9 mouse cellular contexts compared by ENCODE assay signal in genomic region chr7:113210441-113210840, GRCm38 (mm10). TPM values are rescaled to one million over a fixed set of nuclear protein-coding genes. Genes with fewer than 3 reads are reported as not detected.
A peak's percentile ranks its signal among the peaks of the same experiment; 100 is the strongest.
DNase-seq lines count a peak whose midpoint lies in the region.
"Had no signal": no experiment of that assay in that cellular context is flagged by ENCODE, and none has a peak within 500 bp of the region (broad histone marks: within the 10 kb centered on the region; RNA-seq: fewer than 3 reads in every experiment).

No protein-coding gene starts in this region.

- DNase-seq in lung, adult 18-20 months = peak; percentile 37 to 58
- no peak for DNase-seq in lung, postnatal 25 days (ENCODE audit: low spot score)
- DNase-seq in adrenal gland, adult 2 months = peak; percentile 87
- DNase-seq in cerebellum, postnatal 10 days = peak; percentile 79 to 84
- DNase-seq in skeletal muscle tissue, adult 2 months (ENCODE audit: low read depth, low spot score) = peak; percentile 32
- no peak for DNase-seq in limb, embryonic 10.5 days (ENCODE audit: low spot score)
- DNase-seq in embryo, embryonic 10 days (ENCODE audit: low spot score) = no peak
- DNase-seq: lung, embryonic 14.5 days had no signal

- H3K9me3 ChIP-seq in limb, embryonic 10.5 days (replicated peaks) = no peaks in the 10 kb centered on the region
- H3K9me3 ChIP-seq: heart, embryonic 15.5 days had no signal

- peaks cover 15% of the 10 kb centered on the region for H3K4me1 ChIP-seq in limb, embryonic 10.5 days

- peaks cover 57% of the 10 kb centered on the region for H3K27me3 ChIP-seq in limb, embryonic 10.5 days (ENCODE audit: low read depth, poor library complexity, severe bottlenecking)

- H3K36me3 ChIP-seq in limb, embryonic 10.5 days = no peaks in the 10 kb centered on the region
- H3K36me3 ChIP-seq: heart, embryonic 15.5 days had no signal

- 57% methylated on average over 4 of the region's 4 CpGs for whole genome bisulfite sequencing in limb, embryonic 10.5 days

- H3K4me3 ChIP-seq in limb, embryonic 10.5 days = no peak overlapping the region
- H3K4me3 ChIP-seq: heart, embryonic 15.5 days had no signal

- no peak overlapping the region for H3K27ac ChIP-seq in limb, embryonic 10.5 days
- H3K27ac ChIP-seq: heart, embryonic 15.5 days had no signal

RNA-seq across cellular contexts. Expression of gene Arntl, which starts 3.2 kb away (rescaled TPM):
- total RNA-seq in adrenal gland, adult 2 months (2021) = 10 to 100 TPM; 10.3 to 58.8 TPM
- polyA plus RNA-seq in adrenal gland, adult 2 months (2012; rRNA removed) = 3.4 and 5.4 TPM in 2 replicates
- 8.0 and 9.6 TPM in 2 replicates for polyA plus RNA-seq in limb, embryonic 10.5 days (2016; fragmentation: Nextera tagmentation; extraction: Ambion mirVana)

Comparison
In these comparisons a context has a peak if more than half of its experiments do, and no peak if none do; other contexts are left out.
1. DNase-seq: peak in lung, adult 18-20 months (2 of 2), adrenal gland, adult 2 months (single experiment), cerebellum, postnatal 10 days (2 of 2) and skeletal muscle tissue, adult 2 months (single experiment); none in lung, postnatal 25 days (single experiment), limb, embryonic 10.5 days (single experiment) and embryo, embryonic 10 days (single experiment).